Mouse (Mus musculus) activated CD4-positive, CD25-positive, alpha-beta regulatory T cell, adult 4 months (primary cell): Measurements from ENCODE around the gene Msh5. TPM values are rescaled to one million over a fixed set of nuclear protein-coding genes. Genes with fewer than 3 reads are reported as not detected.
"Not testable (repeated sequence)": the region's sequence is repeated elsewhere in the genome, so short reads cannot be mapped to it uniquely, and the experiment has no call there.

Source experiments
- ATAC-seq: one replicate; pipeline ENCODE4 v1.8.0; 2017
- polyA plus RNA-seq, 2 experiments: library from polyadenylated mRNA; unstranded; fragments of 100-300 nt; shearing (Covaris generic); gene quantifications; one replicate each; pipeline ENCODE4 v1.2.1; 2017

Msh5 gene
- polyA plus RNA-seq, 2 experiments from 2014 or later: 1.3 to 1.6 TPM

GRCm38 (mm10) chr17:35047688-35048087 is 1.1 kb upstream of the Msh5 start:
- no peak for ATAC-seq

DNA sequence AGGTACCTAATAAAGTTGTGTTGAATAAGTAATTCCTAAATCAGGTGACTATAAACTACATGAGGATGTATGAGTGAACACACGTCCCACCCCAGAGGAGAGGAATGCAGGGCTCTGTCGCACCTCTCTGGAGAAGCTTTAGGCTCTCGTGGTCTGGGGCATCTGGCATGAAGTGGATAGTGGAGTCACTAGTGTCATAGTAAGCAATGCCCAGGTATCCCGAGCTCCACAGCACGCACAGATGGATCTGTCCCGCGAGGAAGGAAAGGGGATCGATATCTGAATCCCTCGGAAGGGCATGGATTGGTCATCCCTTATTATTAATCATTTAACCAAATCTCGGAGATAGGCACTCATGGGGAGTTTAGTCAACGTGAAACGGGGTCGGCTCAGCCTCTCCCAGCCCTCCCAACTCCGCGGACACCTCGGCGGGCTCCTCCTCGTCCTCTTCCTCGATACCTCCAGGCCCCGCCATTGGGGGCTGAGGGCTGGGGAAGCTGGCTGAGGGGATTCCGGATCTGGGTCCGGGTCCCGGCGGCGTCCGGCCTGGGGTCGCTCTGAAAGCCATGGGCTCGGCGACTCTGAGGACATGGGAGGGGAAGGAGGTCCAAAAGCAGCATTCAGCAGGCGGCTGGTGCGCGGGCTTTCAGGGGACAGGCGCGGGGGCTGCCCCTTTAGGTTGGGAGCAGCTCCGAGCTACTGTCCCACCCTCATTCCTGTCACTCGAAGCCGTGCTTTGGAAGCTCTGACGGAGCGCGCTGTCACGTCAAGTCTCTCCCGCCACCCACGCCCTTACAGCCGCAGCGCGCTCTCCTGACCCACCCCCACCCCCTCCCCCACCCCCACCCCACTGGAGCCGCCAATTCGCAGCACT is 501 bp downstream of the Msh5 start:
- ATAC-seq: no peak

DNA sequence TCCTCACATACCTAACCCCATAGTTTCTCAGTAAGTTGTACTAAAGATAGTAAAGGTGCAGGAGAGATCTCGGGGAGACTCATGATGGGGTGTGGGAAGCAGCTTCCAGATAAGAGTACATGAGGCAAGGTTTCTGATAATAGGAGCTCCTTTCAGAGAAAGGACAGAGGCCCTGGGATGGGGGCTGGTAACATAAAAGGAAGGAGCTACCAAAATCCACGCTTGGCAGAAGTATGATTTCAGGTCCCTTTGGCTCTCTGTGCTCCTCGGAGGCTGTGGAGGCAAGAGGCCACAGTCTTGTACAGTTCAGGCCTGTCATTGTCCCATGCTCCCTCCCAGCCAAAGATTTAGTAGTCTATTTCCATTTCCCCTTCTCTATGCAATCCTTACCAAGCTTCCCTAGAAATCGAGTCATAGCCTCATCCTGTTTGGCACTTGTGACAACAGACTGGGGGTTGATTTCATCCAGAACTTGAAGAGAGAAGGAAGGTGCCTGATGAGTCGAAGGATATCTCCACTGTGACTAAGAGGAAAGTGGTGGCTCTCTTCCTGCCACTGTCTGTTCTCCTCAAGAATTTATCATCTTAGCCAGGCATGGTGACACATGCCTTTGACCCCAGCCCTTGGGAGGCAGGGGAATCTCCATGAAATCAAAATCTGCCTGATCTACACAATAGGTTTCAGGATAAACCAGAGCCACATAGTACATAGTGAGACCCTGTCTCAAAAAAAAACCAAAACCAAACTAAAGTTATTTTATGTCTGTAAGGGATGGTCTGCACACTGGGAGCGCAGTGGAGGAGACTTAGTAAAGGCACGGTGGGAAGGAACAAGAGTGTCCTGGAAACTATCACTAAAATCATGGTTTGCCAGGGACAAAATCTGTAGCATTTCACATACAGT is 1.4 kb downstream of the Msh5 start:
- no peak for ATAC-seq

DNA sequence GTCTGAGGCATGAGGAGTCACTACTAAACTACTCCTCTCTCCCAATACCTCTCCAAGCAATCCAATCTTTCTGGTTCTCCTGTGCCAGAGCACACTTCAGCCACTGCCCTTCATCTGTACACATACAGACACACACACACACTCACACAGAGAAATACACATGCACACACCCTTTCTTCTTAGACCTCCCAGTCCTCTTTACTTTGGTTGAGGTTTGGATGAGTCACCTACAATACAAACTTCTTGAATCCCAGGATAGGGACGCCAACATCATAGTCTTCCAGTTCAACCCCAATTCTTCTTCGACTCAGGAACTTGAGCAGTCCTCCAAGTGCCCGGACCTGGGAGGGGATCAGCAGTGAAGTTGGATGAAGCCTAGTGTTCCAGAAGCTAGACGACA is 2.8 kb downstream of the Msh5 start:
- no peak for ATAC-seq

- no peak for ATAC-seq
These were observed 7.2 kb downstream of the Msh5 start for GRCm38 (mm10) chr17:35039121-35039873.

DNA sequence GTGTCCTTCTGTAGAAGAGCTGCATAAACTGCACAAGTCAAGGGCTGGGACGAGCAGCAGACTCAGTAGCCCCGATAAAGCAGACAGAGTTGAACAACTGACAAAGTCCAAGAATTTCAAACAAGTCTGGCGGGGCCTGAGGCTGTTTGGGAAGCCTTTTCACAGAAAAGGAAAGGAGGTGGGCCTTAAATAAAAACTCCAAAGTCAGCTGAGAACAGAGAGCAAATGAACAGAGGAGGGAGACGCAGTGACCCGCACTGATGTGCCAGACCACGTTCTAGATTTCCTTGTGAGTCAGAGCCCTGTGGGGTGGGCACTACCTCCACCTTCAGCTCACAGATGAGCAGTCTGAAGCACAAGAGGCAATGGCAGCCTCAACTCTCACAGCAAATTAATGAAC is 11.6 kb downstream of the Msh5 start:
- no peak for ATAC-seq

DNA sequence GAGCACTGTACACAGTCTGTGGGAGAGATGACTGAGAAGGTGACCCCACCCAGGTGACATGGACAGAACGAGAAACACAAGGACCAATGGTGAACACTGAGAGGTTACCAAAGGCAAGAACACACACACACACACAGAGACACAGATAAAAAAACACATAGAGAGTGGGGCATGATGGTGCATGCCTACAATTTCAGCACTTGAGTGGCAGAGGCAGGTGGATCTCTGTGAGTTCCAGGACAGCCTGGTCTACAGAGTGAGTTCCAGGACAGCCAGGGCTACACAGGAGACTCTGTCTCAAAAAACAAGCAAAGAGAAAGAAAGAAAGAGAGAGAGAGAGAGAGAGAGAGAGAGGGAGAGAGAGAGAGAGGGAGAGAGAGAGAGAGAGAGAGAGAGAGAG is 12.8 kb downstream of the Msh5 start:
- ATAC-seq: not testable (repeated sequence)

GRCm38 (mm10) chr17:35032323-35032870 is 14.1 kb downstream of the Msh5 start:
- ATAC-seq: no peak

DNA sequence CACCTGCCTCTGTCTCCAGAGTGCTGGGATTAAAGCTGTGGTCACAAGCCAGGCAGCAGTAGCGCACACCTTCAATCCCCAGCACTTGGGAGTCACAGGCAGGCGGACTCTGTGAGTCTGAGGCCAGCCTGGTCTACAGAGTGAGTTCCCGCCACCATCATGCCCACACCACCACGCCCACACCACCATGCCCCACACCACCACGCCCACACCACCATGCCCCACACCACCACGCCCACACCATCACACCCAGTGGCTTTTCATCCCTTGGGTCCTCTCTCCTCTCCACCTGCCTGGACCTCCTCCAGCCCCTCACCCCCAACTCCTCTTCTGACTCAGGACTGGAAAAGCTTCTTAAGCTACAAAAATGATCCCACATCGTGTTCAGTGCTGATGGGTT is 14.7 kb downstream of the Msh5 start:
- ATAC-seq: no peak

DNA sequence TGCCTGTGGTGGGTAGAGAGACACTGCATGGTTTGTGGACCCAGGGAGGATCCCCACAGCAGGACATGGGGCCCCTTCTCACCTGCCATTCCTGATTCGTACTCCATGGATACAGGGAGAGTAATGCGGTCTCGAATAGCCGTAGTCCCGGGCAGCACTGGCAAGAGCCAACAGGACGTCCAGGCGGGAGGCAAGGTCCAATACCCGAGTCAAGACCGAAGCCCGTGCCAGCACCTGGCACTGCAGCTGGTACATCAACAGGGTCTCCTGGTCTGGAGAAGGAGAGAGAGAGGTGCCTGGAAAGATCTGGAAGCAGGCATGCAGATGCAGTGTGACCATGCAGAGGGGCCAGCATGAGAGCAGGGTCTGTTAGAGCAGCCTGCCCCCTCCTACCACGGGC is 15.3 kb downstream of the Msh5 start:
- no peak for ATAC-seq

DNA sequence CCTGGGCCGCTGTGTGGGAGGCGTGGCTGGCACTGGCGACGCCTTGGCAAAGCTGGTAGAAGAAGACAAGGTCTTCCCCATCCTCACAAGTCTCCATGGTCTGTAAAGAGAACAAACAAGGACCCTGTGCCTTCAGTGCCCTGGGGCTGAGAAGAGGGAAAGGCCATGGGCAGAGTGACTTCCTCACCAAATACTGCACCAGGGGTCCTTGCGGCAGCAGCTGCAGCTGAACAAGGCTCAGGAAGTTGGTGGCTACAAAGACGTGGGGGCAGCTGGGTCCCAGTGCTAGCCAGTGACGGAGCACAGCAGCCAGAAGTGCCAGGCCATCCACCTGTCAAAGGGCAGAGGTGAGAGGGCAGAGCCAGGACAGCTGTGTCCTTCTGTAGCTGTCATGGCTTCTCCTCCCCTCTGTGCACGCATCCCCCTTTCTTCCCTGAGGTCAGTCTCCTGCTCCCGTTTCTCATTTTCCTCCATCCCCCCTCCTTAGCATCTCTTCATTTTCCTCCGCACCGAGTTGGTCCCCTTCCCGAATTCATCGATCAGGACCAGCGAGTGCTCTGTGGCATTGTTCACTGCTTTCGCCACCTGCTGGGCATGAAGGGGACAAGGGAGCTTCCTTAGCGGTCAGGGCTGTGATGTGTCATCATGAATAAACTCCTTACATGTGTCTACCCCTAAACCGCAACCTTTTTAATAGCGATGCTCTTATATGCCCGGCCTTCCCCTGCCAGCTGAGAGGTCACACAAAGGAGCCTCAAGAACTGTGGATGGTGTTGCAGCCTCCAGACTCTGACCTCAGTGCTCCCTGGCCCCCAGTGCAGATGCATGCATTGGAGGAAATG is 16.6 kb downstream of the Msh5 start:
- ATAC-seq: no peak

DNA sequence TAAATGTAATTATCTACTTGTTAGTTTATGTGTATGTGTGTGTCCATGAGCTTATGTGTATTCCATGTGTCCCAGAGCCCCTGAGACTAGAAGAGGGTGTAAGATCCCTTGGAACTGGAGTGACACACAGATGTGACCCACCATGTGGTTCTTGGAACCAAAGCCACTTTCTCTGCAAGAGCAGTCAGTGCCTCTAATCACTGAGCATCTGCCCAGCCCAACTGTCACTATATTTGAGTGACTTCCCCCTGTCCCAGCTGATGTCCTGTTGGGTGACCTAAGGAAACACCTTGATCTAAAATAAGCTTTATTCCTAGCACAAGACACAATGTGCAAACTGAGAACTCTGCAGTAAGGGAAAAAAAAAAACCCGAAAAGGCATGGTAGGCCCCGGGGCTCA is 18.2 kb downstream of the Msh5 start:
- ATAC-seq: no peak

DNA sequence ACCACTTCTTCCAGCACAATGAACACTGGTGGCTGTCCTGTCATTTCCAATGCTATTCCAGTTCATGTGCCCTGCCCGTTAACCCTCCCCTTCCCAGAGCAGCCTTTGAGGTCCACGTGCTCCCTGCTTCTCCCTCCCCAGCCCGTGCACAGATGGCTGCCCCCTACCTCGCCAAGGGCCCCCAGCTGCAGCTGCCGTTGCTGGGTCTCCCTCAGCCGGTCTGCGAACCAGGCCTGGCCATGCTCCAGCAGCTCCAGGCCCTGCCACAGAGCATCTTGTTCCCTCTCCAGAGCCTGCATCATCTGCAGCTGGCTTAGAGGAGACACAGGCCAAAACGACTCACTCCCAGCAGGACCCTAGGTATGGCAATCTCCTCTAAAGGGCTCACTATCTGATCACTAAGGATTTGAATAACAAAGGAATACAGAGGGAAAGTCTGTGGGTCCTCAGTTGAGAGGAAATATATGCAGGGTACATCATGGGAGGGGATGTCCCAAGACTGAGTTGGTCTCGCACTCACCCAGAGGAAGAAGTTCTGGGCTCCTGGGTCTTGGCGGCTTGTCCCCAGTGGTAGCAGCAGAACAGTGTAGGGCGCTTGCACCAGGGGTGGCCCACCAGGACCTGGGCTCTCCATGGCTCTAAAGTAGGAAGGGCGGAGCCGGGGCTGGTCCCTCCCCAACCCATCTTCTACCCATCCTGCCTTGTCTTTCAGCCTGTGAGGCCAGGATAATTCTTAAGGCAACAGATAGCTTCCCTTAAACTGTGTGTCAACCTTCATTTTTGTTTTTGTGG is 19.1 kb downstream of the Msh5 start, which contains the start of gene Sapcd1:
Sapcd1 (minus strand) TSS at position 740 of the 792 bp plus-strand sequence.
- no peak for ATAC-seq

GRCm38 (mm10) chr17:35026206-35026605 is 20.3 kb downstream of the Msh5 start:
- ATAC-seq: no peak

DNA sequence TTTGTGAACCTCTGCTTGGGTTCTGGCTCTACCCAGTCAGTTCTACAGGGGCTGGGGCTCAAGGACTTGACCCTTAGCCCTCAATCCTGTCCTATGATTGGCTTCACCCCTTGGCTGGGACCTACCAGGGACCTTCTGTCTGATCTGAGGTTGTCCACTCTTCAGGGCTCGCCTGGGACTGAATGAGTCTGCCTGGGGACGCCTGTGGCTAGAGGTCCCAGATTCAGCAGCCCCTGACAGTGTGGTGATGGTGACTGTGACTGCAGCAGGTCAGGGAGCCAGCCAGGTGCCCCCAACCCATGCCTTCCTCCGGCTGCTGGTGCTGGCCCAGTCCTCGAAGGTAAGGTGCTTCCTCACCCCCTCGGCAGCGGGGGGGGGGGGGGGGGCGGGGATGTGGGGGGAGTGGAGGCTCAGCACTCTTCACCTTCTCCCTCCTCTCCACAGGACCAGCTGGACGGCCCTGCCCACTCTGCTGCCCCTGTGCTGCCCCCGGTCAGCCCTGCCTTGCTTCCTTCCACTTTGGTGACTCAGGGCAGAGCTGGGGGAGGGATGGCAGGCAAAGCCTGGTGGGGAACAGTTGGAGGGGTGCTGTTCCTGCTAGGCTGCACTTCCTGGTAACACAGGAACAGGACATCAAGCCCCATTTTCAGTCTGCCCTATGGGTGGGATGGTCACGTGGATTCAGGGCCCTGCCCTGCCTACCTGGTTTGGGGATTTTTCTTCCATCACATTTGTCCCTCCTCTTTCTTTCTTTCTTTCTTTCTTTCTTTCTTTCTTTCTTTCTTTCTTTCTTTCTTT is 21.7 kb downstream of the Msh5 start:
- no peak for ATAC-seq

- ATAC-seq: no peak
These were observed 22.3 kb downstream of the Msh5 start for GRCm38 (mm10) chr17:35024261-35024660.

GRCm38 (mm10) chr17:35023756-35024155 is 22.8 kb downstream of the Msh5 start:
- no peak for ATAC-seq

GRCm38 (mm10) chr17:35023221-35023620 is 23.3 kb downstream of the Msh5 start:
- ATAC-seq: no peak

DNA sequence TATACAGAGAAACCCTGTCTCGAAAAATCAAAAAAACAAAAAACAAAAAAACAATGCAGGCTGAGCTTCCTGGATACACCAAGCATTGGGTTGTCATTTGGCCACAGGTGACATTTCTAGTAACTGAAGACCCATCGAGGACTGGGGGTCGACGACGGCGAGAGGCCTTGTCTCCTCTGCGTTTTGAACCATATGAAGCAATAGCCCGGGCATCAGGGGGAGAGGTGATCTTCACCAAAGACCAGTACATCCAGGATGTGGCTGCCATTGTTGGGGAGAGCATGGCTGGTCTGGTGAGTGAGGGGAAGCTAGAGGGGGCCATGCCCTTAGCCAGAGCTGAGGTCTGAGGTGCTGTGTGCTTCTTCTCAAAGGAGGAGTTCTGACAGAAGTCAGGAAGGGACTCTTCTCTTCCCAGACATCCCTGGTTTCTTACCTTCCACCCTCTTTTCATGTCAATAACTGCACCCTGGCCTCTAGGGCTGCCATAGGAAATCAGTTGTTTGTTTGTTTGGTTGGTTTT is 23.9 kb downstream of the Msh5 start:
- ATAC-seq: no peak
